Mouse (Mus musculus): ENCODE measurements at regions not wholly inside any gene's neighbourhood (a gene's known extent, or its start where the extent isn't known, plus 50 kb on each side); places are given as distances from the start of the nearest gene placed in this dataset.

DNA sequence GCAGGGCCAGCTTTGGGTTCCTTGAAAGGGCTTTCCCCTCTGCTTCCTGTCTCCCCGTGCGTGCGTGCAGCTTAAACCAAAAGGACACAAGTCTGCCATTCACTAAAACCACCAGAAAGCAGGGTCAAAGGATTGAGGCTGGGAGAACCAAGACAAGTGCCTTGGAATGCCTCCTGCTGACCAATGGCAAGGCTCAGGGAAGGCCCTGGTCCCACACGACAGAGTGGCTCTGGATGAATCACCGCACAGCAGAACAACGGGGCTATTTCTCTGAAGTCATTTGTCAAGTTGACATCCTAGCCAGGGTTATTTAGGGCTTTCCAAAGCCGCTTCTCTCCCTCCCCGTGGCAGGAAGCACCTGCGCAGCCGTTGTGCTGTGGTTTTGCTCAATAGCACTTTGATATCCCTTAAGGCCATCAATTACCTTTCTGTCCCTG is 131.3 kb upstream of the Serp2 start:
- in situ Hi-C loops (cut with MboI; ENCODE audit: unreplicated experiment in 2 of 2), result loop anchor here (25.0 kb wide), 5 partner anchors 851 to 1651 kb away; partner anchors contain the start of genes Tnfsf11 (in 1 of the 2) and Tpt1 (in 1 of the 2)

- in situ Hi-C loops (cut with MboI; ENCODE audit: unreplicated experiment in 2 of 2), result loop anchor here (25.0 kb wide), 5 partner anchors 850 to 1650 kb away; partner anchors contain the start of genes Tnfsf11 (in 1 of the 2) and Tpt1 (in 1 of the 2)
Measured at GRCm38 (mm10) chr14:76686762-76687453, 130.2 kb upstream of the Serp2 start.

GRCm38 (mm10) chr14:76685830-76686761 is 129.4 kb upstream of the Serp2 start:
- in situ Hi-C loops (cut with MboI; ENCODE audit: unreplicated experiment in 2 of 2), result loop anchor here (25.0 kb wide), 5 partner anchors 849 to 1649 kb away; partner anchors contain the start of genes Tnfsf11 (in 1 of the 2) and Tpt1 (in 1 of the 2)

DNA sequence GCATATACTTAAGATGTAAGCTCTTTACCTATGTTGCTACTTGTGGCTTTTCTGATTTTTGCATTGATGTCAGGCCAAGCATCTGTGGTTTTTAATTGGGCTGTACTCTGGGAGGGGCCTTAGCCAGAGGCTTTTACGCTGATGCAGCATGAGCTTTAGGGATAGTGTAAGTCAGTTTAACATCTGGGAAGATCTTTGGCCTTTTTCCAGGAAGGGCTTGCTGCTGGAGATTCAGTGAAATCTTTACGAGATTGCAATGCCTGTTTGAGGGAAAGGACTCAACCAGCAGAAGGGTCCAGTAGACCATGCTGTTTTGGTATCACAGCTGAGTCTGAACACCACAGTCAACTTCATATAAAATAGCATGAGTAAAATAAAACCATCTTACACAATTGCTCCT is 127.6 kb upstream of the Serp2 start:
- in situ Hi-C loops (cut with MboI; ENCODE audit: unreplicated experiment in 2 of 2), result loop anchor here (25.0 kb wide), 5 partner anchors 847 to 1647 kb away; partner anchors contain the start of genes Tnfsf11 (in 1 of the 2) and Tpt1 (in 1 of the 2)

DNA sequence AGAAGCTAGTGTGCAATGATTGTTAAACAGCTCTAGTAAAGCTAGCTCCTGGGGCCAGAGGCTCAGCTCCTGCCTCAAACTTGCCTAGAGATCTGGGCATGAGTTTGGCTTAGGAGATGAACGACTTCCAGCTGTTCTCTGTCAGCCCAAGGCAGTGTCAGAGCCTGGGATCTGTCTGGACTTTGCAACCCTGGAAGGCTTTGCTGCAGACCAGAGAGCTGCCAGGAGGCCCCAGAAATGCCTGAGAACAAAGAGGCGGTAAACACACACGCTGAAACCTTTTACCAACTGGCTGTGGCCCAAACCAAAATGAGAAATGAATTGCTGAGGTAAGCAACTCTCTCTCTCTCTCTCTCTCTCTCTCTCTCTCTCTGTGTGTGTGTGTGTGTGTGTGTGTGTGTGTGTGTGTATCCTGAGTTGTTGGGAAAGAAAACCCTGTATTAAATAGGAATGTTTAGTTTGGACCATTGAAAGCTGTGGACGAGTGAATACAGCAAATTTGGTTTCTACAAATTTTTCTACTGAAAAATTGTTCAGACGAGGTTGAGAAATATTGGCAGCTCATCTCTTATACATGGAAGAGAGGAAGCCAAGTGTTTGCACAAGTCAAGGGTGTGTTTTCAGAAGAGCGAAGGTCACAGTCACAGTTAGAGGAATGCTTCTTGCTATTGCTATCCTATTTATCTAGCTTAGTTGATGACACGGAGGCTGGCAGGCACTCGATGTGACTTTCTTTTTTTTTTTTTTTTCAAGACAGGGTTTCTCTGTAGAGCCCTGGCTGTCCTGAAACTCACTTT is 125.1 kb upstream of the Serp2 start:
- in situ Hi-C loops (cut with MboI; ENCODE audit: unreplicated experiment in 2 of 2), result loop anchor here (25.0 kb wide), 5 partner anchors 844 to 1644 kb away; partner anchors contain the start of genes Tnfsf11 (in 1 of the 2) and Tpt1 (in 1 of the 2)

DNA sequence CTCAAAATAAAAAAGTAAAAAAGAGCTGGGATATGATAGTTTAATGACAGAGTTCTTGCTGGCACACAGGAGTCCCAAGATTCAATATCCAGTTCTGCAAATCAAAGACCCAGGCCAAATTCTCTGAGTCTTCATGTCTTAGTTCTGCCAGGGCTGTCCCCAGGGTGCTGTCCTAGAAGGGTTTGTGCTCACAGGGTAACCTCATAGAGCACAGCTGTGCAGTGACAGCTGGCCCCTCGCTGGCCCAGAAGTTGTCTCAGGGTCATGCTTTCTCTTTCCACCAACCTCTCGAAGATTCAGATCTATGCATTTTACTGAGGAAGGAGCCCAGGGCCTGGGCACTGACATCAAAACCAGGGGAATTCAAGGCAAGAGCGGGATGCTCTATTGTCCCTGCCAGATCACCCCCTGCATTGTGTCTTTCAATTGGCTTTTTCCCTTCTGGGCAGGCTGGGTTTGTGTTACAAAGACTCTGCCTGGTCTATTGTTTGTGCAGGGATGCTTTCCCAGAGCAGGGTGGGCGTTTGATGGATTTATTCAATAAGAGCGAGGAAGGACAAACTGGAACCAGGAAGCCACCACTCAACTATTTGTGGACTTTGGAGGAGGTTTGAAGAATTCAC is 121.9 kb upstream of the Serp2 start:
- in situ Hi-C loops (cut with MboI; ENCODE audit: unreplicated experiment in 2 of 2), result loop anchor here (10.0 to 25.0 kb wide), 6 partner anchors 196 to 1641 kb away; partner anchors contain the start of genes Tnfsf11 (in 1 of the 2) and Tpt1 (in 1 of the 2)

- in situ Hi-C loops (cut with MboI; ENCODE audit: unreplicated experiment in 2 of 2), result loop anchor here (10.0 to 25.0 kb wide), 6 partner anchors 200 to 1638 kb away; partner anchors contain the start of genes Tnfsf11 (in 1 of the 2) and Tpt1 (in 1 of the 2)
Measured at GRCm38 (mm10) chr14:76674949-76675348, 118.3 kb upstream of the Serp2 start.

- in situ Hi-C loops (cut with MboI; ENCODE audit: unreplicated experiment in 2 of 2), result loop anchor here in 1 of 2 experiments (10.0 kb wide), 1 partner anchor 201 kb away; no protein-coding TSS in a partner anchor
Measured at GRCm38 (mm10) chr14:76673671-76674331, 117.1 kb upstream of the Serp2 start.

- in situ Hi-C loops (cut with MboI; ENCODE audit: unreplicated experiment in 2 of 2), result loop anchor here in 1 of 2 experiments (10.0 kb wide), 1 partner anchor 202 kb away; no protein-coding TSS in a partner anchor
Measured at GRCm38 (mm10) chr14:76672899-76673298, 116.2 kb upstream of the Serp2 start.

DNA sequence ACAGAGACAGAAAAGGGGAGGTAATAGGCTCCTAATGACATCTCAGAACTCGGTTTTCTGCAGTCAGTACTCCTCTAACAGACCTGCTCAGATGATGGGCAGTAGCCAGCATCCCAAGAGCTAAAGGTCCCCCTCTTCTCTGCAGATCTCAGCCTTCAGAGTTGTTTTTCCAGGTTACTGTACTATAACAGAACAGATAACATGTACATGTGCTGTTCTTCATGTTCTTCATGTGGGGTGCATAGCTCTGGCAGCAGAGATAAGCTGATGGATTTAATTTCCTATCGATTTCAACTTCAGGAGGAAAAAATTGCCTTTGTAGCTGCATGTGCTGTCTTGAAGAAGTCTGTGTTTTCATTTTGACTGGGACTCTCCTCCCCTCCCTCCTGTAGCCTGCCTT is 115.8 kb upstream of the Serp2 start:
- in situ Hi-C loops (cut with MboI; ENCODE audit: unreplicated experiment in 2 of 2), result loop anchor here in 1 of 2 experiments (10.0 kb wide), 1 partner anchor 202 kb away; no protein-coding TSS in a partner anchor

GRCm38 (mm10) chr14:76671023-76671422 is 114.3 kb upstream of the Serp2 start:
- in situ Hi-C loops (cut with MboI; ENCODE audit: unreplicated experiment in 2 of 2), result loop anchor here in 1 of 2 experiments (10.0 kb wide), 1 partner anchor 204 kb away; no protein-coding TSS in a partner anchor

DNA sequence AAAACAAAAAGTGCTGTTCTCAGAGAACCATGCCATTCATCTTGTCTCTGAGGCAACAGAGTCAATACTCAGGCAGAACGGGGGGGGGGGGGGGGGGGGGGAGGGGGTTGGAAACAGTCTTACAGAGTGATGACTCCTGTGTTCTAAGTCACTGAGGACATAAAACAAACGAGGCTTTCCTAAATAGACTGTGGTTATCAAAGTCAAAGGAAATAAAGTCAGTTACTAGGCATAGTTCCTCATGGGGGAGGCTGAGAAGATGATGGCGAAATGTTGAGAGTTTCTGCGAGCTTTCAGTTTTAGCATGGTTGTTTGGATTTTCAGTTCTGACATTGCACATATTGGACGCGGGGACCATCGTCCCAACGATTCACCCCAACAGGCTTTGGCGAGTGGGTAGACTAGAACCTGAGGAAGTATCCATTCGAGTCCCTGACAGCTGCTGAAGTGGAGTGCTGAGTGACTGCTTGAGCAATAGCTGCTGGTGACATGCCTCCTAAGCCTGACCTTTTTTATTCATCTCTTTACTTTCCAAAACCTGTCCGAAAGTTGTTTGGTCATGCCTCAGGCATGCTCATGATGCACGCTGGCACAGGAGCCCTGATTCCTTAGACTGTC is 109.2 kb upstream of the Serp2 start:
- in situ Hi-C loops (cut with MboI; ENCODE audit: unreplicated experiment in 2 of 2), result no loop called here

- in situ Hi-C loops (cut with MboI; ENCODE audit: unreplicated experiment in 2 of 2), result no loop called here
Measured at GRCm38 (mm10) chr14:76664586-76665508, 108.2 kb upstream of the Serp2 start.

DNA sequence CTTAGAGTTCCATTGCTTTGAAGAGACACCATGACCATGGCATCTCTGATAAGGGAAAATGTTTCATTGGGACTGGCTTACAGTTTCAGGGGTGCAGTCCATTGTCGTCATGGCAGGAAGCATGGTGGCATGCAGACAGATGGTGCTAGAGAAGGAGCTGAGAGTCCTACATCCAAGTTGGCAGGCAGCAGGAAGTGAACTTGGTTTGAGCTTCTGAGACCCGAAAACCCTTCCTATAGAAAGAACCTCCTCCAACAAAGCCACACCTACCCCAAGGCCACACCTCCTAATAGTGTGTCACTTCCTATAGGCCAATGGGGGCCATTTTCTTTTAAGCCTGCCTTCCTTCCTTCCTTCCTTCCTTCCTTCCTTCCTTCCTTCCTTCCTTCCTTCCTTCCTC is 107.1 kb upstream of the Serp2 start:
- in situ Hi-C loops (cut with MboI; ENCODE audit: unreplicated experiment in 2 of 2), result no loop called here

DNA sequence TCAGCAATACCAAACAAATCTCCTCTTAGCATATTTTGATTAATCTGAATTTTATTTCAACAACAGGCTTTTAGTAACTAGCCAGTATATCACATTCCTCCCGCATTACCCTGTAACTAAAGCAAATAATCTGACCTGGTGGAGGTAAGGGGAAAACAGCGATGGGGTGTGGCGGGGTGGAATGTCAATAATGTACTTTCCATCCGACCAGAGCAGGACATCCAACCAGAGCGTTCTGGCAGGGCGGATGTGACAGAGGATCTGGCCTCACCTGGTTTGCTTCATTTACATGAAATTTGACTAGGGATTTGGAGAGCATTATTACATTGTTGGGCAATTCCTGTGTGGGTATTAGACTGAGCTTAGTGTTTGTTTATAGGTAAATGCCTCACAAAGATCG is 106.2 kb upstream of the Serp2 start:
- in situ Hi-C loops (cut with MboI; ENCODE audit: unreplicated experiment in 2 of 2), result no loop called here

GRCm38 (mm10) chr14:76660906-76661305 is 104.2 kb upstream of the Serp2 start:
- in situ Hi-C loops (cut with MboI; ENCODE audit: unreplicated experiment in 2 of 2), result no loop called here

GRCm38 (mm10) chr14:76658952-76659502 is 102.3 kb upstream of the Serp2 start:
- in situ Hi-C loops (cut with MboI; ENCODE audit: unreplicated experiment in 2 of 2), result no loop called here

Data from v-Abl transformed pro-B cells (cell line).